Mouse (Mus musculus): ENCODE measurements around the gene Elf2. TPM values are rescaled to one million over a fixed set of nuclear protein-coding genes. Genes with fewer than 3 reads are reported as not detected.

The Elf2 gene
- total RNA-seq, 2 experiments from 2014 or later, result 33.6 to 39.0 TPM

- DNase-seq (ENCODE audit: low spot score in 2 of 2), result no peak
Observed at GRCm38 (mm10) chr3:51239541-51239940, 100.9 kb downstream of the Elf2 start.

- DNase-seq (ENCODE audit: low spot score in 2 of 2), result no peak
Observed at GRCm38 (mm10) chr3:51238515-51238914, 101.9 kb downstream of the Elf2 start.

- no peak for DNase-seq (ENCODE audit: low spot score in 2 of 2)
Observed at GRCm38 (mm10) chr3:51234752-51235055, 105.8 kb downstream of the Elf2 start.

- peak; percentile 78 to 86 for DNase-seq (ENCODE audit: low spot score in 2 of 2)
Observed at GRCm38 (mm10) chr3:51233918-51234751, 106.3 kb downstream of the Elf2 start.

GRCm38 (mm10) chr3:51233474-51233873, 107.0 kb downstream of the Elf2 start:
- no peak for DNase-seq (ENCODE audit: low spot score in 2 of 2)

GRCm38 (mm10) chr3:51232205-51232910, 108.1 kb downstream of the Elf2 start:
- no peak for DNase-seq (ENCODE audit: low spot score in 2 of 2)

- DNase-seq (ENCODE audit: low spot score in 2 of 2), result no peak
Observed at GRCm38 (mm10) chr3:51231499-51231898, 109.0 kb downstream of the Elf2 start.

GRCm38 (mm10) chr3:51230886-51231285, 109.6 kb downstream of the Elf2 start:
- DNase-seq (ENCODE audit: low spot score in 2 of 2), result no peak

- no peak for DNase-seq (ENCODE audit: low spot score in 2 of 2)
Observed at GRCm38 (mm10) chr3:51230146-51230835, 110.2 kb downstream of the Elf2 start.

- DNase-seq (ENCODE audit: low spot score in 2 of 2), result peak; percentile 29 to 63
Observed at GRCm38 (mm10) chr3:51229226-51229625, 111.2 kb downstream of the Elf2 start.

GRCm38 (mm10) chr3:51228821-51229205, 111.7 kb downstream of the Elf2 start:
- DNase-seq (ENCODE audit: low spot score in 2 of 2), result peak; percentile 55 to 83

- DNase-seq (ENCODE audit: low spot score in 2 of 2), result peak in 1 of 2 experiments; percentile 44
Observed at GRCm38 (mm10) chr3:51228038-51228820, 112.2 kb downstream of the Elf2 start.

- DNase-seq (ENCODE audit: low spot score in 2 of 2), result no peak
Observed at GRCm38 (mm10) chr3:51226601-51227000, 113.9 kb downstream of the Elf2 start.

GRCm38 (mm10) chr3:51225979-51226378, 114.5 kb downstream of the Elf2 start:
- DNase-seq (ENCODE audit: low spot score in 2 of 2), result no peak

GRCm38 (mm10) chr3:51225226-51225750, 115.2 kb downstream of the Elf2 start:
- DNase-seq (ENCODE audit: low spot score in 2 of 2), result no peak

GRCm38 (mm10) chr3:51224363-51225225, 115.9 kb downstream of the Elf2 start, which contains the start of gene Noct:
Gene Noct, plus strand, starts transcription at chr3:51224447.
- DNase-seq (ENCODE audit: low spot score in 2 of 2), result peak; percentile 91 to 95

- no peak for DNase-seq (ENCODE audit: low spot score in 2 of 2)
Observed at GRCm38 (mm10) chr3:51223556-51223955, 116.9 kb downstream of the Elf2 start.

GRCm38 (mm10) chr3:51222834-51223460, 117.5 kb downstream of the Elf2 start:
- DNase-seq (ENCODE audit: low spot score in 2 of 2), result no peak

- no peak for DNase-seq (ENCODE audit: low spot score in 2 of 2)
Observed at GRCm38 (mm10) chr3:51222302-51222701, 118.2 kb downstream of the Elf2 start.
